Mouse (Mus musculus) liver, embryonic 13.5 days (tissue): Measurements from ENCODE around the gene Caskin1. TPM values are rescaled to one million over a fixed set of nuclear protein-coding genes. Genes with fewer than 3 reads are reported as not detected.
A peak's percentile ranks its signal among the peaks of the same experiment; 100 is the strongest.
"Not testable (repeated sequence)": the region's sequence is repeated elsewhere in the genome, so short reads cannot be mapped to it uniquely, and the experiment has no call there.

ENCODE experiments used
- ATAC-seq: fragments of 200-750 bp; cut with Nextera tagmentation; 2 replicates; pipeline ENCODE4 v1.8.0; 2017; ENCODE audit warnings: low read depth, mild to moderate bottlenecking, moderate number of reproducible peaks, moderate library complexity
- DNase-seq: peaks from one replicate; pipeline ENCODE4 v3.0.0; 2022
- H3K27ac ChIP-seq: fragments of 300-500 bp; sonication (generic); 2 replicates; pipeline ENCODE4 v1.5.1; 2015; ENCODE audit warnings: moderate library complexity, mild to moderate bottlenecking, inconsistent platforms
- H3K27me3 ChIP-seq: fragments of 300-500 bp; sonication (generic); 2 replicates; pipeline ENCODE4 v1.6.1; 2015; ENCODE audit warnings: mild to moderate bottlenecking, inconsistent platforms
- H3K36me3 ChIP-seq: fragments of 300-500 bp; sonication (generic); 2 replicates; pipeline ENCODE4 v1.6.1; 2015; ENCODE audit warnings: mild to moderate bottlenecking, inconsistent platforms
- H3K4me1 ChIP-seq: fragments of 300-500 bp; sonication (generic); replicated peaks from 2 replicates; pipeline ENCODE4 v1.6.1; 2015; ENCODE audit warnings: inconsistent platforms
- H3K4me2 ChIP-seq: fragments of 300-500 bp; sonication (generic); 2 replicates; pipeline ENCODE4 v1.6.1; 2015; ENCODE audit warnings: inconsistent platforms, mild to moderate bottlenecking, moderate library complexity
- H3K4me3 ChIP-seq: fragments of 300-500 bp; sonication (generic); replicated peaks from 2 replicates; pipeline ENCODE4 v1.5.1; 2015; ENCODE audit warnings: mild to moderate bottlenecking, inconsistent platforms
- H3K9ac ChIP-seq: fragments of 300-500 bp; sonication (generic); 2 replicates; pipeline ENCODE4 v1.6.1; 2015; ENCODE audit warnings: mild to moderate bottlenecking, inconsistent platforms
- H3K9me3 ChIP-seq: fragments of 300-500 bp; sonication (generic); replicated peaks from 2 replicates; pipeline ENCODE4 v1.6.1; 2016; ENCODE audit warnings: inconsistent platforms
- WGBS: fragments of 180-500 bp; shearing (Covaris S2); methylation state at CpG from one replicate; pipeline ENCODE4 v1.1.7; 2015; ENCODE audit not compliant: insufficient replicate concordance; 5-methylcytosine and 5-hydroxymethylcytosine counted together
- polyA plus RNA-seq: library from polyadenylated mRNA; unstranded; fragments of >200 nt; fragmentation: Nextera tagmentation; extraction: Ambion mirVana; gene quantifications from 2 replicates; pipeline ENCODE4 v1.2.1, GENCODE M21; 2015

The Caskin1 gene
- polyA plus RNA-seq, 1 experiment from 2014 or later: 0.20 TPM

GRCm38 (mm10) chr17:24454756-24455522 is 33.5 kb upstream of the Caskin1 start:
- 1% methylated on average over 67 of the region's 67 CpGs for WGBS

GRCm38 (mm10) chr17:24455523-24456206 is 32.7 kb upstream of the Caskin1 start:
- not testable (repeated sequence) for ATAC-seq, H3K36me3 ChIP-seq, H3K9me3 ChIP-seq, H3K27me3 ChIP-seq, DNase-seq
- peaks cover 31% of the 10 kb centered on the region for H3K4me1 ChIP-seq
- H3K9ac ChIP-seq: peak overlapping the region; percentile 54
- peak overlapping the region; percentile 79 for H3K4me2 ChIP-seq
- H3K27ac ChIP-seq: peak overlapping the region; percentile 74
- 41% methylated on average over 10 of the region's 10 CpGs for WGBS
- peak overlapping the region; percentile 77 for H3K4me3 ChIP-seq

More at GRCm38 (mm10) chr17:24454756-24455522, 33.5 kb upstream of the Caskin1 start:
- peak overlapping the region; percentile 77 for H3K4me3 ChIP-seq
- H3K4me1 ChIP-seq: peaks cover 31% of the 10 kb centered on the region
- no peaks in the 10 kb centered on the region for H3K9me3 ChIP-seq
- no peaks in the 10 kb centered on the region for H3K27me3 ChIP-seq
- ATAC-seq: peak; percentile 94
- peak; percentile 99 for DNase-seq
- peak overlapping the region; percentile 94 for H3K9ac ChIP-seq
- peak overlapping the region; percentile 98 for H3K27ac ChIP-seq
- H3K36me3 ChIP-seq: peaks cover 15% of the 10 kb centered on the region
- H3K4me2 ChIP-seq: peak overlapping the region; percentile 79

GRCm38 (mm10) chr17:24461580-24461979 is 26.8 kb upstream of the Caskin1 start:
- Histone ChIP-seq H3K27ac (no peak overlapping the region), H3K9me3 (no peaks in the 10 kb centered on the region), H3K27me3 (no peaks in the 10 kb centered on the region), H3K4me3 (no peak overlapping the region), H3K4me1 (peaks cover 14% of the 10 kb centered on the region), H3K4me2 (no peak overlapping the region), H3K36me3 (no peaks in the 10 kb centered on the region), H3K9ac (no peak overlapping the region)
- WGBS: 44% methylated on average over 2 of the region's 2 CpGs
- peak; percentile 37 for DNase-seq
- no peak; the same call in 1 of the 2 replicates for ATAC-seq

GRCm38 (mm10) chr17:24462932-24463331 is 25.5 kb upstream of the Caskin1 start:
- Histone ChIP-seq H3K4me2 (no peak overlapping the region), H3K27me3 (no peaks in the 10 kb centered on the region), H3K27ac (no peak overlapping the region), H3K36me3 (no peaks in the 10 kb centered on the region), H3K9ac (no peak overlapping the region), H3K4me1 (peaks cover 14% of the 10 kb centered on the region), H3K9me3 (no peaks in the 10 kb centered on the region), H3K4me3 (no peak overlapping the region)
- DNase-seq (no peak), ATAC-seq (no peak)
- 80% methylated on average over 1 of the region's 1 CpGs for WGBS

- DNase-seq (no peak), ATAC-seq (0 out of 2 replicates have a peak, but pooled peaks have one; percentile 39)
- no peak overlapping the region for H3K9ac ChIP-seq
- no peaks in the 10 kb centered on the region for H3K27me3 ChIP-seq
- 33% methylated on average over 6 of the region's 6 CpGs for WGBS
- H3K36me3 ChIP-seq: no peaks in the 10 kb centered on the region
- no peak overlapping the region for H3K4me2 ChIP-seq
- H3K27ac ChIP-seq: no peak overlapping the region
- no peak overlapping the region for H3K4me3 ChIP-seq
- no peaks in the 10 kb centered on the region for H3K9me3 ChIP-seq
- peaks cover 14% of the 10 kb centered on the region for H3K4me1 ChIP-seq
Observed at GRCm38 (mm10) chr17:24463374-24464133, 24.8 kb upstream of the Caskin1 start.

GRCm38 (mm10) chr17:24468636-24469246 is 19.7 kb upstream of the Caskin1 start:
- peaks cover 30% of the 10 kb centered on the region for H3K4me1 ChIP-seq
- ATAC-seq: no peak

GRCm38 (mm10) chr17:24469336-24469909 is 19.0 kb upstream of the Caskin1 start:
- no peak for DNase-seq
- Histone ChIP-seq H3K36me3 (peaks cover 31% of the 10 kb centered on the region), H3K9ac (peak overlapping the region; percentile 99), H3K27me3 (no peaks in the 10 kb centered on the region), H3K4me1 (peaks cover 33% of the 10 kb centered on the region), H3K9me3 (no peaks in the 10 kb centered on the region), H3K4me2 (peak overlapping the region; percentile 97), H3K27ac (peak overlapping the region; percentile 92), H3K4me3 (peak overlapping the region; percentile 98)
- WGBS: 16% methylated on average over 7 of the region's 7 CpGs
- ATAC-seq: no peak

More at GRCm38 (mm10) chr17:24468636-24469246, 19.7 kb upstream of the Caskin1 start:
- no peaks in the 10 kb centered on the region for H3K27me3 ChIP-seq
- WGBS: 87% methylated on average over 5 of the region's 5 CpGs
- no peak overlapping the region for H3K27ac ChIP-seq
- no peak for DNase-seq
- H3K4me2 ChIP-seq: peak overlapping the region; percentile 14; the same call in 1 of the 2 replicates
- no peak overlapping the region for H3K9ac ChIP-seq
- no peaks in the 10 kb centered on the region for H3K9me3 ChIP-seq
- peaks cover 25% of the 10 kb centered on the region for H3K36me3 ChIP-seq
- H3K4me3 ChIP-seq: peak overlapping the region; percentile 10; the same call in 1 of the 2 replicates

- peak within 1 kb of the TSS; percentile 97 for H3K4me2 ChIP-seq
- WGBS: under 1% methylated on average over 64 of the region's 75 CpGs
- peak within 1 kb of the TSS; percentile 99 for H3K9ac ChIP-seq
- peak within 1 kb of the TSS; percentile 98 for H3K4me3 ChIP-seq
- peak; percentile 97 for ATAC-seq
- H3K27ac ChIP-seq: peak within 1 kb of the TSS; percentile 92
- H3K4me1 ChIP-seq: peaks cover 33% of the 10 kb centered on the region
- DNase-seq: peak; percentile 99
- peaks cover 38% of the 10 kb centered on the region for H3K36me3 ChIP-seq
- no peaks in the 10 kb centered on the region for H3K27me3 ChIP-seq
- no peaks in the 10 kb centered on the region for H3K9me3 ChIP-seq
Observed at GRCm38 (mm10) chr17:24469910-24470602, 18.3 kb upstream of the Caskin1 start, which contains the start of the genes E4f1 and Pgp. TSS of gene E4f1 (minus strand) at chr17:24470313. TSS of gene Pgp (plus strand) at chr17:24470392.

GRCm38 (mm10) chr17:24470701-24471527 is 17.5 kb upstream of the Caskin1 start:
- Histone ChIP-seq H3K4me2 (peak overlapping the region; percentile 97), H3K9me3 (no peaks in the 10 kb centered on the region), H3K4me3 (peak overlapping the region; percentile 98), H3K36me3 (peaks cover 46% of the 10 kb centered on the region), H3K27me3 (no peaks in the 10 kb centered on the region), H3K27ac (peak overlapping the region; percentile 92), H3K9ac (peak overlapping the region; percentile 99), H3K4me1 (peaks cover 38% of the 10 kb centered on the region)
- ATAC-seq (peak; percentile 23), DNase-seq (peak; percentile 47)
- 1% methylated on average over 68 of the region's 68 CpGs for WGBS
